Mouse (Mus musculus) thymus, postnatal 25 days (tissue): ENCODE data around the gene Acbd4.

Source experiments
- DNase-seq: peaks from one replicate; pipeline ENCODE4 v3.0.0; 2022

Acbd4 gene

DNA sequence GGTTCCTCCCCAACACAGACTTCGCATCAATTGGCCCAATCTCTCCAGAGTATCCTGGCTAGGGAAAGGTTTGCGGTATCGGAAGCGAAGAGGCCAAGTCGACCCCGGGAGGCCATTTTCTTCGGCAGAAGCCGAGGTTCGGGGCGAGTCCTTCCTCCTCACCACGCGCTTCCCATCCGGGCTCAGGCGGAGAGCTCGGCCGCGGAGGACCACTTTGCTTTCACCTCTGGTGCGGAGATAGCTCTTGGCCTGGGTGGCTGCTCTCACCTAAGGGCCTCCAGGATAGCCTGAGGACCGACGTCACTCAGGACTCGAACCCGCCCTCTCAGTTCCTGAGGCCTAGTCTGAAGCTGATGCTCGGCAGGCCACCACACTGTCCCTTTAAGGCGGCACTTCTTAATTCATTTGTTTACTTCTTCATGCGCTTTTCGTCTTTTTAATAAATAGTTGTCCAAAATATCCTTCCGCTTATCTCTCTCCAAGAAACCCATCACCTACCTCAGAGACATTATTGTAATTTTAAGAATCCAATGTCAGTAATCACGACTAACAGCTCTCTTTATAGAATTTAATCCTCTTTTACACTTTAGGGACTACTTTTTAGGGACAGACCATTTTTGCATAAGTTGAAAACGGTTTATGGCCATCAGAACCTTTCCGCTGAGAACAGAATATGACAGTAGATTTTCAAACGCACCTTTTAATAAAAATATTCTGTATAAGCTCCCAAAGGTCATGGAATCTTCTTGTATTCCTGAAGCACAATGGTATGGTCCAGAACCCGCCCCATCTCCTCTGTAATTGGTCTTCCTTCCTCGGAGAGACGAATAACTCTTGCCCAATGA lies 13.9 kb downstream of the Acbd4 start:
- DNase-seq = peak; percentile 84

DNA sequence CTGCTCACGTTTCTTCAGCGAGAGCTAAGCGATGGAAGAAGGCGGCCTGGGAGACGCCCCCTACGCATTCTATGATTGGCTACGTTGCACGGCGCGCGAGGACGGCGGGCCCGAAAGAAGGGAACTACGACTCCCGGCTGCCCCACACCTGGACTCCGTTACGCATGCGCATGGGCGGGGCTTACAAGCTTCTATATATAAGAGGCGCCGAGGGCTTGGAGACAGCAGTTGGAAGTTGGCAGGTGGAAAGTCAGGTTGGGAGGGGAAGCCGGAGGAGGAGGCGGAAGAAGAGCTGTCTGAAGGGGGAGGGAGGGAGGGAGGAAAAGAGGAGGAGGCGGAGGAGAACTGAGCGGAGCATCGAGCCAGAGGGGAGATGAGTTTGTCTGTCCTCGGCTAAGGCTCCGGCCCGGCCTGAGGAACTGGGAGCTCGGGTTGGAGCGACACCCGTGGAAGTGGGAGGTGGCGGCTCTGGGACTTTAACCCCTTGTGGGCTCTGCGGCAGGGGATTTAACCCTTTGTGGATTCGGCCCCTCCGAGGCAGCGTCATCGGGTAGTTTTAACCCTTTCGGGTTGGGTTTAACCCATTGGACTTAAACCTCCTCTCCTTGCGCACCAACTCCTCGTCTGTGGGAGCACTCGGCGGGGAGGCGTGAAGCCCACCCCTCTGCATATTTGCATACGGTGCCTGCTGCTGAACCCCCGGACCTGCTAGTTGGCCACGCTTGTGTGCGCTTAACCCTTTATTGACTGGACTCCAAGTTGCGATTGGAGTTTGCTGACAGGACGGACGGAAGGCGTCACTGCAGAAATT lies 14.7 kb downstream of the Acbd4 start, which contains the start of gene Hexim1:
TSS of gene Hexim1 (plus strand) at position 224 of the 811 bp plus-strand sequence.
- DNase-seq = peak; percentile 100

DNA sequence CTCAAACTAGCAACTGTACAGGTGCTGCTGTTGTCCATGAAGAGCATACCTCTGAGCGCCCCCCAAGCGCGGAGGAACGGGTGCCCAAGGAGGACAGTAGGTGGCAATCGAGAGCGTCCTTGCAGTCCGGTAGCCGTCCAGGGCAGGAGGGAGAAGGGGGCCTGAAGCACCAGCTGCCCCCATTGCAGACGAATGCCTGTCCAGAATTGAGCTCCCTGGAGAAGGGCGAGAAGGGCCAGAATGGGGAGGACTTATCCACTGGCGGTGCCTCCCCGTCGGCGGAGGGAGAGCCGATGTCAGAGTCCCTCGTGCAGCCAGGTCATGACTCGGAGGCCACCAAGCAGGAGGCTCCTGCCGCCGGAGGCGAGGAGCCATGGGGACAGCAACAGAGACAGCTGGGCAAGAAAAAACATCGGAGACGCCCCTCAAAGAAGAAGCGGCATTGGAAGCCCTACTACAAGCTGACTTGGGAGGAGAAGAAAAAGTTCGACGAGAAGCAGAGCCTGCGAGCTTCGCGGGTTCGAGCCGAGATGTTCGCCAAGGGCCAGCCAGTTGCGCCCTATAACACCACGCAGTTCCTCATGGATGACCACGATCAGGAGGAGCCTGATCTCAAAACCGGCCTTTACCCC lies 15.6 kb downstream of the Acbd4 start:
- DNase-seq = peak; percentile 87

DNA sequence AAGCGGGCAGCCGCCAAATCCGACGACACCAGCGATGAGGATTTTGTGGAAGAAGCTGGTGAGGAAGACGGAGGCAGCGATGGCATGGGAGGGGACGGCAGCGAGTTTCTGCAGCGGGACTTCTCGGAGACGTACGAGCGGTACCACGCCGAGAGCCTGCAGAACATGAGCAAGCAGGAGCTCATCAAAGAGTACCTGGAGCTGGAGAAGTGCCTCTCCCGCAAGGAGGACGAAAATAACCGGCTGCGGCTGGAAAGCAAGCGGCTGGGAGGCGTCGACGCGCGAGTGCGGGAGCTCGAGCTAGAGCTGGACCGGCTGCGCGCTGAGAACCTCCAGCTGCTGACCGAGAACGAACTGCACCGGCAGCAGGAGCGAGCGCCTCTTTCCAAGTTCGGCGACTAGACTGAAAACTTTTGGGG lies 16.1 kb downstream of the Acbd4 start:
- DNase-seq = no peak

DNA sequence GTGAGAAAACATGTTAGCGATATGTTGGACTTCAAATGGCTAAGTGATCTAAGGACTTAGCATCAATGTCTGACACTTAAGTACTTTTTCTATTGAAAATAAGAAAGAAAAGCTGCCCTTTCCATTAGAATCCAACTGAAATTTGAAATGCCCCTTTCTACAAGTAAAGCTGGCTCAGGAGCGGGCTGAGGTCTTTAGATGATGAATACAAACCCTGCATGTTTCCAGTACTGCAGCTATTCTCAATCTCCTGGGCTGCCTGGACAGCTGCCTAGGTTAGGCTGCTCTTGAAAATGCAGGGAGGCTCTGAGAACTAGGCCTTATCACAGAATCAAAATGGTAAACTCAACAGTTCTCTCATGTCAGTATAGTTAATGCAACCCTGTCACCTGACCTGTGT lies 17.4 kb downstream of the Acbd4 start:
- DNase-seq = no peak

DNA sequence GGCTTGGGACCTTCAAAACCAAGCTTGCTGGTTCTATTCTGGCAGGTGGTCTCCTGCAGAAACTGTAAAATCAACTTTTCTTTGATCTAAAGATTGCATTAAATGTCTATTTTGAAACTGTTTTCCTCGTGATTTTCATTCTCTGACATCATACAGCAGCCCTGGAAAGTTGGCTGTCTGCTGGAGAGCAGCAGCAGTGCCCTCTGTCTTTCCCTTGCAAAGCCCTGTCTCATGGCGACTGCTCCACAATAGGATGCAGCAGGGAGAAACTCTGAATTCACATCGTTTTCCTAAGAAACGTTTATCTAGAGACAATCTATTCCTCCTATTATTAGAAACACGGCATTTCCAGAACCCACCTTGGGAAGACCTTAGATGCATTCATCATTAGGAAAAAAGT lies 18.1 kb downstream of the Acbd4 start:
- DNase-seq = no peak

DNA sequence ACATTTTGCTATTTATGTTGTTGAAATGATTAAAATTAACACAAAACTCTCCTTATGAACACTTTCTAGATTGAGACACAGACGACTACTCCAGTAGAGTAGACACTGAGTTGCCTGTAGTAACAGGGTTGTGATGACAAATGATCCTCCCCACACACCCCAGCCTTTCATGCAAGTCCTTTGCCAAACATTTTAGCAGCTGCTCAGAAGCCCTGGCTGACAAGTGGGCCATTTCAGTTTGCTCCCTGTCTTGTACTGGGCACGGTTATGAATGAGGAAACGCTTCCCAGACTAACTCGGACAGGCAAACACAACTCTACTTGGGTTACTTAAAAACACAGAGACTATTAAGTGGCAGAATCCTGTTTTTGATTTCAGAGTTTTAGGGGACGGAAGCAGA lies 18.8 kb downstream of the Acbd4 start:
- DNase-seq = no peak

DNA sequence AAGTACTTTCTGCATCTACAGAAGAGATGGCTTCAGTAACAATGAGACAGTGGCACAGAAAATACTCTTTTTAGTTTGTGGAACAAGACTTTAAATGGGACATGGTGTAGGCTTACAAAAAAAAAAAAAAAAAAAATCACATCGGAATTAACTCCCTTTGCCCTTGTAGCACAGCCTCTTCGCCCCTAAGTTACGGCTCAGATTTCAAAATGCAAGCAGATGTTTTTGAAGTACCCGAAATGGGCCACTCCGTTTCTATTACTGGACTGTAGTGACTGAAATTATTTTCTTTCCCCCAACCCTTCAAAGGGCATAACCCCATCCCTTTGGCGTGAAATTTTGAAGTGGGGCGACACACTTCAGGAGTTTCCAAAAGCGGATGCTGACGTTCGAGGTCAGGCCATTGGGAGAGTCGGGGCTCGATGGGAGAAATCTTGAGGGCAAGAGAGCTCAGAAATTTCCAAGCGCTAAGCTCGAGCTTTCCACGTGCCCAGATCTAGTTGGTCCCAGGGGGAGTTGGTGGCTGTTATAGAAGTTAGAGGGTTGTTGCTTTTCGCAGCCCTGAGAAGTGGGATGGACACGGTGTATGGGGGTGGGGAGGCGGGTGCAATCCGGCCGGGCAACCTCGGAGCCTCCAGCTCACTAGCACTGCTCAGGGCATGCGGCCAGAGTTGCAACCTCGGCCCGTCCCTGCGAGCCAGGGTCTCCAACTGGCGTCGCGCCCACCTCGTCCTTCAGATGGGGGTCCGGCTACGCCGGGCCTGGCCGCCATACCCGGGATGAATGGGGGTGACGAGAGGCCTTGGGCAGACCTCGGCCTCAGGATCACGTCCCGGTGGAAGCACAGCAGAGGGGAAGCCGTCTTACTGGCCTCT lies 30.5 kb downstream of the Acbd4 start, which contains the start of gene Hexim2:
TSS of gene Hexim2 (plus strand) at position 729 of the 875 bp plus-strand sequence.
- peak; percentile 67 for DNase-seq

DNA sequence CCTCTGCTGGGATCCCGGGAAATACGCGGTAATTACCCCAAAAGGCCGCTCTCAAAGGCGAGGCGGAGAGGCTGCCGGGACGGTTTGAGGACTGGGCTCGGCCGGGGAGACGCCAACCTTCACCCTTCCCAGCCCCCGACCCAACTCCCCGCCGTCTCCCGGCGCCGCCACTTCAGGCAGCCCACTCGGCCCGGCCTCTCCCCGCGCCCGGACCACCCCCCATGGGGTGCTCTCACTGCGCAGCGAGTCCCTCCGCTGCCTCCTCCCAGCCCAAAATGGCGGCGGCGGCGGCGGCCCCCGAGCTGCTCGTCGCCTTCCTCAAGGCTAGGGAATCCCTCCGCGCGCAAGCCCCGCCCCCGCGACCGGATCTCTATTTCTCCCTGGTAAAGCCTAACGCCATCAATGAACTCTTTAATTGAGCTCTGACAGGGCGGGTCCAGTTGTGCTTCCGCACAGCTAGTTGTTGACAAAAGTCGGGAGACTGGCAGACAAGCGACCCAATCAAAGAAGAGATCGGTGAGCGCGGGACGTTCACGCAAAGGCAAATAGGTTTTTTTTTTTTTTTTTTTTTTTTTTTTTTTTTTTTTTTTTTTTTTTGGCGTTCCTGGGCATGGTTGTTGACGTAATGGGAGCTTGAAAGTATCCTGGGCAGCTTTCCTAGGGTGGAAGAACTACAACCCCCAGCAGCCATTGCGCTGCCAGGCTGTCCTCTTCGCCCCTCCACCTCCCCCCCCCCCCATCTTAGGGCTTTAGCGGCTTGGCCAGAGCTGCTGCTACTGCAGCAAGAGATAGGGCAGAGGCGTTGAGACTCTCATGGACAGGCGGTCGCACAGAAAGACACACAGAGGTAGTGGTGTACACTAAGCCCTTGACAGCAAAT lies 31.3 kb downstream of the Acbd4 start:
- DNase-seq = peak; percentile 100

DNA sequence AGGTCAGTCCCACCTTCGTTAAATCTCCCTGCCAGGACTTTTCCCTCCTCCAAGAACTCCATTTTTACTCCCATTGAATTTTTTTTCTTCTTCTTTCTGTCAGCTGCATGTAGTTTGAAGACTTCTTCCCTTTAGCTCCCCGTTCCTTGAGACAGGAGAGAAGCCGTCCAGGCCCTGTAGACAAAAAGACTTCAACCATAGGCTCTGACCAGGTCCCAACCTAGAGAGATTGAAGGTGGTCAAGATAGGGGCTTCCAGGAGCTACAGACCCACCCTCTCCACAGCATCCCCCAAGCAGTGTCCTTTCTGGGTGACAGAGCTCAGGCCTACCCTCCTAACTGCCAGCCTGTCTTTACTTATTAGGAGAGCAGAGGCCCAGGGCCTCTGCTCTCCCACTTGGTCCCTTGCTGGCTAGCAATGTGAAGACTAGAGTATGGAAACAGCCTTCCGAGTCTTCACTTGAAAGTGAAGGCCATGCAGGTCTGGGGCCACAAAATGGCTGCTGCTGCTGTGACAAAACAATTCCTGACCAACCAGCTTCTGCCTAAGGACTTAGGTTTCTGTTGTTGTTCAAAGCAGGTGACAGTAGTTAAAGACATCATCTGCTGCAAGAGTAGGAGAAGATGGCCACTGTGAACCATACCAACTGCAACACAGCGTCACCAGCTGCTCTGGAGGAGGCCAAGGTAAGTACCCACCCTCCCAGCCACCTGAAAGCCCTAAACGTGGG lies 32.1 kb downstream of the Acbd4 start:
- no peak for DNase-seq

DNA sequence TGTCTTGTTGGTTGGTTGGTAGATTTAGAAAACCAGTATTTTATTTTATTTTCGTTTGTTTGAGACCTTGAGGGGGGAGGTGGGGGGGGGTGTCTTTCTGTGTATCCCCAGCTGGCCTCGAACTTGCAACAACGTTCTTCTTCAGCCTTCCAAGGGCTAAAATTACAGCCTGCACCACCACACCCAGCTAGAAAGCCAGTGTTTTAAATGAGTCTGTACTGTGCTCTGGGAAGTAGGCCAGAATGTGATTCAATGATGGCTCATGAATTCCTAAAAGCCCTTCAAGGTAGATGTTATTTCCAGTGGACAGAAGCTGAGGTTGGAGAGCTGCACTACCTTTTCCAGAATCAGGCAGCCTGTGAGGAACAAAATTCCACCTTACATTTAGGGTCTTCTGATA lies 32.7 kb downstream of the Acbd4 start:
- DNase-seq = no peak

DNA sequence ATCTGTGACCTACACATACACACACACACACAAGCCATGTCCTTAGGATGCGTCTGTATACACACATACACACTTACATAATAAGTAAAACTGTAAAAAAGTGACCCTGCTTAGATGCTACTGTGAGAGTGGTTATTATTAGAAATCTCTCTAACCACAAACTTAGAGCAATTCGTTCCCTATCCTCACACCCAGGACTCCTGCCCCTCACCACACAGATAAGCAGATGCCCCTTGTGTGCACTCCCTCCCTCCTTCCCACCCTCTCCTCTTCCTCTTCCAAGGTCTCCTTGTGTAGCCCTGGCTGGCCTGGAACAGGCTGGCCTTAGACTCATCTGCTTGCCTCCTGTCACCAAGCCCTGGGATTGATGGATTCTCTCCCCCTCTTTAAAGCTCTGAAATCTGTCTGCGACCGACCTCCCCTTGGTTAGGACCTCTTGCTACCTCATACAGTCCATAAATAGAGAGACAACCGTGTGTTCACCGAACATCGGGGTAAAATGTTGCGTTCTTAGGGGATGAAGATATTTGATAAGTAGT lies 34.6 kb downstream of the Acbd4 start:
- DNase-seq = no peak

DNA sequence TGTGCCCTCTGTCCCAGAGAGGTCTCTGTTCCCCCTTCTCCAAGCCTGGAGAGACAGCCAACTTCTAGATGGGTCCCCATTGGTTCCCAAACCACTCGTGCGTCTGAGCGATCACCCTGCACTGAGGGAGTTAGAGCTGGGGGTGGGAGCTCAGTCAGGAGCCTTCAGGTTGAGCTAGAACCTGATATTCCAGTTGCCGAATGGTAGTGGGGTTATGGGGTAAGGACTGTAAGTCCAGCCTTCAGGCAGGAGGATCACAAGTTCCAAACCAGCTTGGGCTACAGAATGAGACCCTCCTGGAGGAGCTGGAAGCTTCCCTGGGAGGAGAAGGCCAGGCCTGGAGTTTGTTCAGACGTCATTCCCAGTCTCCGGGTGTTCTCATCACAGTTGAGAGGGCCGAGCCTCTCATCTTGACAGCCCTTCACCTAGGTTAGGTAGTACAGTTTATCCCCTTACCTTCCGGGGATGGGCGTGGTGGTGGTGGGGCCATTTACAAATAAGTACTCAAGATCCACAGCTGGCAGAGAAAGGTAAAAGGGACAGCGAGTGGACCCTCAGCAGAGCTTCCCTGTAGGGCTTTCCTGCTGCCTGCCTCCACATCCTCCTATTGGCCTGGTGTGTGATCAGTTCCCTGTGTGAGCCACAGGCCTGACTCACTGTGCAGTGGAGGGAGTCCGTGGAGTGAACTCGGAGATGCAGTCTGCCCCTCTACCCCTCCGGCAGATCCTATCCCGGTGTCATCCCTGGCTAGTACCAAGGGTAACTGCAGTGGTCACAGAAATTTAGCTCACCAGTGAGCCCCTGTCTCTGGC lies 38.7 kb downstream of the Acbd4 start:
- no peak for DNase-seq

DNA sequence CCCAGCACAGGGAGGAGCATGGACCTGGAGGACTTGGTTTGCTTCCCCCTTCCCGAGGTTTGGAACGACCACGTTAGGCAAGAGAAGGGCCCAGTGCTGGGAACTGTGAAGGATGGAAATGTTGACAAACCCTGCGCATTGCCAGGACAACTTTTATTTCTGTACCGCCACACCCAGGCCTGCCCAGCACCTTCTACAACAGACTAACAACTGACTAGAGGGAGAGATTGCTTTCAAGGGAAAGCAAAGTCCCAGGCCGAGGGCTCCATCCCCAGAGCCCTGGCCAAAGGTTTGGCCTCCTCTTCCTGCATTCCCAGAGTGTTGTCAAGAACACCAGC lies 39.2 kb downstream of the Acbd4 start:
- DNase-seq = no peak

DNA sequence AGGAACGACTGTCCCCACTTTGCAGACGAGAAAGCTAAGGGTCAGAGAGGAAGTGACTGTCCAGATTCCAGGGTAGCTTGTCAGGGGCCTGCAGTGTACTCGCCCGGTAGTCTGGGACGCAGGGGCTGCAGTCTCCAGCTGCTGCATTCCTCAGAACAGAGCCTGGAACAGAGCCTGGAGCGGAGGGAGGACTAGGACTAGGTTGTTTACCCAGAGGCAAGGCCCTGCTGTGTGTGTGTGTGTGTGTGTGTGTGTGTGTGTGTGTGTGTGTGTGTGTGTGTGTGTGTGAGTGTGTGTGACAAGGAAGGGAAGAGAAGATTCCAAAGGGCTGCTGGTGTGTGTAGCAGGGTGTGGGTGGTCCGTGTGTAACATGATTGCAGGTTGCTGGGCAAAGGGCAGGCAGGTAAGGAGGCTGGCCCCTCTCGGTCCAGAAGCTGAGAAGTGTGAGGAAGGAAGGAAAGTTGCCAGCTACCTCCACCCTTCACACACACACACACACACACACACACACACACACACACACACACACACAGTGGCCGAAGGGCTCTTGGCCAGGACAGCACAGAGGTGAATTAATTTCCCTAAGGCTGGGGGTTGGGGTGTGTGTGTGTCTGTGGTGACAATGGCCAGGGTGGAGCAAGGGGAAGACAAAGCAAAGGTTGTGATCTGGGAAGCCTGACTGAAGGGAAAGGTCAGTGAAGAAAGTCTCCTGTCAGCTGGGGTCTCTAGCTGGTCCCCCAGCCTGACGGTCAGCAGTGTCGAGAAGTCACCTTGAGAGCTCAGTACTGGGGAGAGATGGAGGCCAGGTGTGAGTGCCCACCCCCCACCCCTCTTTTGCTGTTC lies 39.8 kb downstream of the Acbd4 start:
- DNase-seq = no peak

DNA sequence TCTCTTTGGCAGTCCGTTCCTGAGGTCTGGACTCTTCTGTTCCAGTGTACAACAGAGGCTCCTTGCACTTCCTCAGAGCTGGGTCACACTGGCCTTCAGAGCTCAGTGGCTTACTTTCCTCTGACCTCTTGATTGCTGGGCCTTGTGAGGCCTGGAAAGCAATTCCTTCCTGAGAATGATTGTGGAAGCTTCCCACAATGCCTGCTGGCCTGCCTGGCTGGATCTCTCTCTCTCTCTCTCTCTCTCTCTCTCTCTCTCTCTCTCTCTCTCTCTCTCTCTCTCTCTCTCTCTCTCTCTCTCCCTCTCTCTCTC lies 40.4 kb downstream of the Acbd4 start:
- no peak for DNase-seq

DNA sequence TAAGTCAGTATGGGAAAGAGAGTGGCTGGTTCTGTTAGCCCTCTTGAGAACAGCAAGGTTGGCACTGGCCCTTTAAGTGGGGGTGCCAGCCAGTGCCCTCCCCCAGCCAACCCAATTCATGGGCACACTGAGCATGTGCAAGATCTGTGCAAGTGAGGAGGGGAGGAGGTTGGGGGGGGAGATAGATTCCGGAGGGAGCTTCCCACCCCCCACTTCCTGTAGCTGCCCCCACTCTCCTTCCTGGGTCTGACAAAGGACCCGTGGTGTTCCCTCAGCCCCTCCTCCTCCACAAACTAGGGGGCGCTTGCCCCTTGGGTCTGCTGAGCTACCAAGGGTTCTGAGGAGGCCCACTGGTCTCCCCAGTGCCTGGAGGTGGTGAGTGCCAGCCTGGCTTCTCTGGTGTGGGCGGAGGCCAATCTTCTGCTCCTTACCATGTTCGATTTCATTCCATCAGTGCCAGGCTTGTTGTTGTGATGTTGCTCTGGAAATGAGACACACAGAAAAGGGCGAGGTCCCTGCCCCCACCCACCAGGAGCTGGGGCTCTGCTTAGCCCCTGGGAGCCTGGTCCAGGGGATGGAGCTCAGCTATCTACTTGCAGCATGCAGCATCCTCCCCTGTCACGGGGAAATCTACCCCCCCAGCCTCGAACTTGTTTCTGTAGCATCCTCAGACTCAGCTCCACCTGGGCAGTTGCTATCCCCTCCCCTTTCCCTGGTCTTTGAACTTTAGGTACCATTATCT lies 41.1 kb downstream of the Acbd4 start:
- peak; percentile 85 for DNase-seq
